Mouse (Mus musculus) embryonic fibroblast, embryonic 13.5 days (primary cell): ENCODE results near the gene Rnf223.

Experiments
- CTCF ChIP-seq: IDR thresholded peaks from 2 replicates; pipeline ENCODE4 v1.5.1; 2011; ENCODE audit warnings: mild to moderate bottlenecking, control low read depth, low read length, moderate library complexity, borderline replicate concordance; ENCODE audit not compliant: insufficient read depth
- POLR2A ChIP-seq: IDR thresholded peaks from 2 replicates; pipeline ENCODE4 v1.6.1; 2011; ENCODE audit warnings: low read depth, mild to moderate bottlenecking, control low read depth, low read length, moderate library complexity

- TF ChIP-seq POLR2A (no peak), CTCF (no peak)
Observed at GRCm38 (mm10) chr4:156097770-156098366, 32.4 kb upstream of the Rnf223 start.
